ENCODE assay signal across 8 mouse cellular contexts in genomic region chr7:19420821-19421636, GRCm38 (mm10). TPM values are rescaled to one million over a fixed set of nuclear protein-coding genes. Genes with fewer than 3 reads are reported as not detected.
DNase-seq lines count a peak whose midpoint lies in the region; ATAC-seq lines count a peak whose summit lies in the region.

No protein-coding gene starts in this region.

- peak overlapping the region; percentile 31 for H3K9ac ChIP-seq in hindbrain, embryonic 15.5 days

- ATAC-seq in hindbrain, embryonic 15.5 days (ENCODE audit: low FRiP score, low read depth), result peak; percentile 97

- peaks cover 11% of the 10 kb centered on the region; the same call in 1 of the 2 replicates for H3K4me1 ChIP-seq in hindbrain, embryonic 15.5 days (replicated peaks)

- H3K4me2 ChIP-seq in hindbrain, embryonic 15.5 days, result peak overlapping the region; percentile 78

- WGBS in hindbrain, embryonic 15.5 days, result 13% methylated on average over 43 of the region's 43 CpGs

- peak overlapping the region; percentile 46 for H3K4me3 ChIP-seq in hindbrain, embryonic 15.5 days

- peaks cover 48% of the 10 kb centered on the region for H3K27me3 ChIP-seq in hindbrain, embryonic 15.5 days

- H3K27ac ChIP-seq in hindbrain, embryonic 15.5 days (replicated peaks), result no peak overlapping the region

- H3K36me3 ChIP-seq in hindbrain, embryonic 15.5 days, result peaks cover 6% of the 10 kb centered on the region

- peak; percentile 79 for DNase-seq in T-cell, adult 2 months (ENCODE audit: low spot score)
- DNase-seq in cerebellum, postnatal 36 days, result peak; percentile 79 to 85
- DNase-seq in frontal cortex, postnatal 25 days (ENCODE audit: low spot score in 2 of 2), result peak; percentile 44 to 68
- DNase-seq in left cerebral cortex, adult 11 months (ENCODE audit: low spot score), result peak; percentile 83
- DNase-seq in lung, postnatal 36 days, result peak; percentile 97
- DNase-seq in retina, postnatal 1 day, result peak; percentile 95
- DNase-seq in thymus, postnatal 4 days, result peak; percentile 94

- H3K9me3 ChIP-seq in hindbrain, embryonic 15.5 days, result no peaks in the 10 kb centered on the region

RNA-seq across cellular contexts. Expression of gene Ckm, which starts 16.5 kb away (rescaled TPM):
- polyA plus RNA-seq in hindbrain, embryonic 15.5 days (2015; fragmentation: Nextera tagmentation; extraction: Ambion mirVana), result 0.23 and 1.4 TPM in 2 replicates

RNA-seq across cellular contexts. Expression of gene Klc3, which starts 17.1 kb away (rescaled TPM):
- 1.2 and 2.1 TPM in 2 replicates for polyA plus RNA-seq in hindbrain, embryonic 15.5 days (2015; fragmentation: Nextera tagmentation; extraction: Ambion mirVana)

RNA-seq across cellular contexts. Expression of gene Mark4, which starts 37.6 kb away (rescaled TPM):
- 18.4 and 18.7 TPM in 2 replicates for polyA plus RNA-seq in hindbrain, embryonic 15.5 days (2015; fragmentation: Nextera tagmentation; extraction: Ambion mirVana)

RNA-seq across cellular contexts. Expression of gene Ercc2, which starts 39.2 kb away (rescaled TPM):
- polyA plus RNA-seq in hindbrain, embryonic 15.5 days (2015; fragmentation: Nextera tagmentation; extraction: Ambion mirVana), result 23.8 and 24.4 TPM in 2 replicates

RNA-seq across cellular contexts. Expression of gene Exoc3l2, which starts 42.1 kb away (rescaled TPM):
- polyA plus RNA-seq in hindbrain, embryonic 15.5 days (2015; fragmentation: Nextera tagmentation; extraction: Ambion mirVana), result 0.76 and 0.82 TPM in 2 replicates
